Mouse (Mus musculus) skeletal muscle tissue, adult 2 months (tissue): Measurements from ENCODE around the gene Lck.
A peak's percentile ranks its signal among the peaks of the same experiment; 100 is the strongest.

Experiments used
- DNase-seq: peaks from one replicate; pipeline ENCODE4 v3.0.0-alpha.2; 2012; ENCODE audit warnings: low read depth, low spot score

Lck gene

DNA sequence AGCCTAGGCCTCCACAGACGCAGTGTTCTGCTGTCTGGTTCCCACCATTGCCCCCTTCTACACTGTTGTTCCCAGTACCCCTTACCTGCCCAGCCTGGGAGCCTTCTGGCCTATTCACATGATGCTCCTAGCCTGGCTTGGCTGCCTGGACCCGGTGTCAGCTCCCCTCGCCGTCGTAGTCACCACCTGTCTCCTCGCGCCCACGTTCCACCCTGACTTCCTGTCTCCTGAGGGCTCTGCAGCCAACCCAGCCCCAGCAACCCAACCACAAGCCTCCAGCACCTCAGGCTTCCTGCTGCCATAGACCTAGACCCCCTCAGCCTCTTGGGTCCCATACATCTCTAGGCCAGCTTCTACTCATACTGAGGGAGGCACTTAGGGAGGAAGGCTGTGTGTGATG, at the start of gene Lck:
Lck (minus strand) TSS at position 212 of the 400 bp plus-strand sequence.
- DNase-seq: no peak

DNA sequence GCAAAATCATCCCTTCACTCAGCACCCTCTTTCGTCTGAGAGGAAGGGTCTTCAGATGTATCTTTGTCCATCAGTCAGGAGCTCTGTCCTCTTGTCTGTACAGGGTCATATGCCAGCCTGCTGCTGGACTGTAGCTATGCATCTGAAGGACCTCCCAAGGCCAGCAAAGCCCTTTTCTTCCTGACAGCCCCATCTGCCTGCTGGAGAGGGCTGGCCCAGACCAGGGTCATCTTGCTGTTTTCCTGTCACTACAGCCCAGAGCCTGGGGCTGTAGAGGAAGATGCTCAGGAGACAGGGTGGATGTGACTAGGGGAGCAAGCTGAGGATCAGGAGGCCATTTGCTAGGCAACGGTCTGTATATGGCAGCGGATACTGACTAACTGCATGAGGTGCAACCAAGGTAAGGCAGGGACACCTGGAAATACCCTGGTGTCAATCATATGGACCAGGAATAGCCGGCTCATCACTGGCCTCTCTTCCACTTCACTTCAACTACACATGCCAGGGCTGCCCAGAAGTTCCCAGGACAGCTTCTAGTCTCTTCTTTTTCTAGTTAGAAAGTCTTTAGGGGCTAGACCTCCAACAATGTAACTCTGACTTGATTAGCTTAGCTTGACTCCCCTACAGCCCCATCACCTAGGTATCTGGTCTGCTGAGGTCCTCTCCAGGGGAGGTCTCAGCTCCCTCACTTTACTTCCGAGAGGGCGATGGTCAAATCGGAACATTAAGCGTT, 49.5 kb upstream of the Lck start:
- DNase-seq: no peak

DNA sequence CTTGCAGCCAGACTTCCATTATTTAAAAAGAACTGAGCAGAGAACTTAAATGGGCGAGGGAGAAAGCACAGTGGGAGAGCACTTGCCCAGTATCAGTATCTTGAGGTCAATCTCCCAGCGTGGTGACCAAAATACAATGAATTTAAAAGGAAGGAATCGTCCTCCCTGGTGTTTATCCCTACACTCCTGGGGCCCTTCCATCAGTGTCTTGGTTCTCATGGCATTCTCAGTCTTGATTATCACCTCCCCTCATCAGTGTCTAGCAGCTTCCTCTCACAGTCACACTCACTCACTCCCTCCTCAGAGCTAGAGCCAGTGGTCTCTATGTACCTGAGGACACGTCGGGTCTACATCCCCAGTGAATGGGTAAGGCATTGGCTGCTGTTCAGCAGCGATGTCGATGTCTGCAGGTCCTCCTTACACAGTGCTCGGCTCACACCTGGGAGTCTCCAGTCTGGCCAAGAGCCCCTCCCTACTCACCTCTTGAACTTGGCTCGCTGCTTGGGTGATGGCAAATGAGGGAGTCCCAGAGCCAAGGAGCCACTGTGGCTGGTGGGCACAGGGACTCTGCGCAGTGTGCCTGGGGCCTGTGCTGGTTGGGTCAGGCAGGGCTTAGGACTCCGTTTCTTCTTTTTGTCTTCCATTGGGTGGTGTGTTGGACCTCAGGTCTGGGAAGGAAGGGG, 48.8 kb upstream of the Lck start:
- no peak for DNase-seq

DNA sequence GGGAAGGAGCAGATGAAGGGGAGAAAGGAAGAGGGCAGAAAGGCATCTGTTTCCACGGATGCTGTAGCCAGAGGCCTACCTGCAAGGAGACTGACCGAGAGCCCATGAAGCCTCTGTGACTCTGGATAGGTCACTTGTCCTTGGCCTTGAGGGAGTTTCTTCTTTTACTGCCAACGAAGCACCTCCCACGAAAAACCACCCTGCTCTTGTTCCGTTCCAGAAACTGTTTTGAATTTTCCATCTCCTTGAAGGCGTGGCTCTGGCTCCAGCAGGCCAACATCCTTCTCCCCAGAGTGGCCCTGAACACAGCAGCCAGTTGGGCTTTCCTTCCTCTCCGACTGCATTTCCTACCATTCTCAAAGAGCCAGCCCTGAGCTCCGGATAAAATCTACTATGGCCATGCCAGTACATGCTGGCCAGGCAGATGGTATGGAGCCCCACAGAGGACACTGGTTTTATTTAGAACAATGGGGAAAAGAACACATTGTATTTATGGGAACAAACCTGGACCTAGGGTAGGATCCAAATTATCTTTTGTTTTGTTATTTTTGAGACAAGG, 47.9 kb upstream of the Lck start:
- peak; percentile 82 for DNase-seq

DNA sequence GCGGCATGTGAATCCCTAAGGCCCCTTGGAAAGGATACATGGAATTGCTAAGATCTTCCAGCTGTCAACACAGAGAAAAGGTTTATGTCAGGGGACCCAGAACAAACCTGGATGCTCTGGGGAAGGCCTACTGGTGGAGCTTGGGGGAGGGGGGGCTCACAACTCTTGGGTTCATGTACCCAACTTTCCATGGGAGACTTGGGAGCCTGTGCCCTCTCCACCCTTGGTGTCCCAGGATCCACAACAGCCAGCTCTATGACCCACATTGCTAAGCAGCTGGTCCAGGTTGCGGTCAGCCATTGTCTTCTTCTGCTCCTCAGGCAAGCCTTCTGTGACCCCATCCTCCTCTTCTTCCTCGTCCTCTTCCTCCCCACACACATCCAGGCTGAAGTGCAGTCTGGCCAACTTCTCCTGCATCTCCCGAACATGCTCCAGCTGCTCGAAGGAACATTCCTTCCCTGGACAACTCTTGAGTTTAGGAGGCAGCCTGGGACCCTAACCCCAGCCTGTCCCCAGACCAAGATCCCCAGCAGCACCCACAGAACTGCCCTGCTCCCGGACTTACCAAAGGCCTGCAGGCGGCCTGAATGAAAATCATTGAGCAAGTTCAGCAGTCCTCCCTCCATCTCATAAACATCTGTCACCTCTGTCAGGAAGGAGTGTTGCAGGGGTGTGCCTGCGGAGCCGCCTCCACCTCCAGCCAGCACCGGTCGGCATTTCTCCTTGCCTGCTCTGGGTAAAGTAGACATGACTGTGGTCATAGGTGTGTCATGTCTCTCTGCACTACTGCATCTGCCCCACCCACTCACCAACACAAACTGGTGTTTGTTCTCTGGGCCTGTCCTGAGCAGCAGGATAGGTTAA, 47.2 kb upstream of the Lck start:
- DNase-seq: no peak

DNA sequence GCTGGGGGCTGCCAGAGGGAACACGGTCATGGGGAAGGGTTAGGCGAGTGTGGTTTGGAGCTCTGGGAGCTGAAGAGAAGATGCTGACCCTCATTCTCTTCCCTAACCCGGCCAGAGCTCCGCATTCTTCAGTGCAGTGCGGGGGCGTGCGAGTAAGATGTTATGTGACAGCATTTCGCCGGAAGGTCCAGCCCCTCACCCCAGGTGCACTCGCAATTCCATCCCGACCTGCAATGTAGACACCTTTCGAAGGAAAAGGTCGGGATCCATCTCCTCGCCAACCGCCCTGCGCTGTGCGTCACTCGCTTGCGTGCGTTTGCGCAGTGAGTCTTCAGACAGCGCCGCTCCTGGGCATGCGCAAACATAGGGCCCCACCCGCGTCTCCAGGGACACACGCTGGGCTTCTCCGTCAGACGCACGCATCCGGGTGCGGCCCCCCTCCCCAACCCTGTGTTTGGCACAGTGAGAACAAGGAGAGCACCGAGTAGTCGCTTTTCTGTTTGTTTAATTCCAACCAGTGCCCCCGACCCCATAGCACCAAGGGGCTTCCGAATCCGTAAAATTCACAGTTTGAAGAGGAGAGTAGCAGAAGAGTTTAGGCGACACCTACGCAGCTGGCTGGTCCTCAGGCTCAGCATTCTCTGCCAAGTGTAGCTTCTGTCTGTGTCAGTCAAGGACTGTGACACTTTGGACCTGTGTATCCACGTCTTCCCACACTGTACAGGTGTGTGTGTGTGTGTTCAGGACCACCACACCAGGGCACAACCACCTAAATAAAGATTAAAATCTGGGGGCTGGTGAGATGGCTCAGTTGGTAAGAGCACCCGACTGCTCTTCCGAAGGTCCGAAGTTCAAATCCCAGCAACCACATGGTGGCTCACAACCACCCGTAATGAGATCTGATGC, 45.6 kb upstream of the Lck start, which contains the start of gene Iqcc:
Iqcc (minus strand) TSS at position 314 of the 906 bp plus-strand sequence.
- peak; percentile 97 for DNase-seq

DNA sequence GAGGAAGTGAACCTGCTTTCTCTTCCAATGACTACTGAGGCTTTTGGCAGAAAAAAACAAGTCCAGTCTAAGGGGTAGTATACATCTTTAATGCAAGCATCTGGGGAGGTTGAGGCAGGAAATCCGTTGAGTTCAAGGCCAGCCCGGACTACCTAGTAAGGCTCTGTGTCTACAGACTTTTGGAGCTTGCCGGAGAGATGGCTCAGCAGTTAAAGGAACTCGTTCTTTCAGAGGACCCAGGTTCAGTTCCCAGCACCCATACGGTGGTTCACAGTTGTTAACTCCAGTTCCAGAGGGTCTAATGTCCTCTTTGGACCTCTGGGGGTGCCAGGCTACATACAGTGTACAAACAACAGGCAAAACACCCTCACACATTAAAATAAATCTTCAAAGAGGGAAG, 44.6 kb upstream of the Lck start:
- DNase-seq: no peak

DNA sequence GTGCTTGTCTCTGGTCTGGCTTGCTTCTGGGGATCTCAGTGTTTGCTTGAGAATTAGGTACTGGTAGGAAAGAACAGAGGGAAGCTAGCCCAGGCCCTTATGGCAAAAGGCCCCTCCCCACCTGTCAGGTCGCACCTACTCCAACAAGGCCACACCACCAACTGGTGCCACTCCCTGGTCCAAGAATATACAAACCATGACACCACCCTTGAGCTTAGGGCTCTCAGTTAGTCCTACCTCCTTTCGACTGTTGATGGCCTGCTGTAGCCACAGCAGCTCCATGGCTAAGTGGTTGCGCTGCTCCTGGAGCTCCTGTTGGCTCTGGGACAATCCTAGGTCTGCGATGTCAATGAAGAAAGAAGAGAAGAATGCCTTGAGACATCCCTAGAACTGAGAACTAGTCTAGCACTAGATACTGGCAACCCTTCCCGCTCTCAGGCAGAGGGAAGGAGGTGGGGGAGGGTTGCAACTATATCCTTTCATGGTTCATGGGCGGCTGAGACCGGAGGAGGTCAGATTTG, 43.7 kb upstream of the Lck start:
- DNase-seq: no peak

DNA sequence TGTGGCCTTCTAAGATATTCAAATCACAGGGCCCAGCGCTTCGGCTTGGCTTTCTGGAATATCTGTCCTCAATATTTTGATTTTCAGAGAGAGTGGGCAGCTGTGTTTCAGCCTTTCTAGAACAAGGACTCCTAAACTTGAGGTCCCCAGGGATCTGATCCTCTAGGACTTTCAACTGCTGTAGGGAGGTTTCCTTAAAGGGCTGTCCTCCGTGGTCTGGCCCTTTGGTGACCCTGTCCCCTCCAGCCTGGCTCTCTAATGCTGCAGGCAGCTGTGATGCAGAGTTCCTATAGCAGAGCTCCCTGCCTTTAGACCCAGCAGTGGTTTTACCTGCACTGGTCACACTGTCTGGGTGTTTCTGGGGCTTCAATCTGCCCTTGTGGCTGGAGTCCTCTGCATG, 43.2 kb upstream of the Lck start:
- no peak for DNase-seq

DNA sequence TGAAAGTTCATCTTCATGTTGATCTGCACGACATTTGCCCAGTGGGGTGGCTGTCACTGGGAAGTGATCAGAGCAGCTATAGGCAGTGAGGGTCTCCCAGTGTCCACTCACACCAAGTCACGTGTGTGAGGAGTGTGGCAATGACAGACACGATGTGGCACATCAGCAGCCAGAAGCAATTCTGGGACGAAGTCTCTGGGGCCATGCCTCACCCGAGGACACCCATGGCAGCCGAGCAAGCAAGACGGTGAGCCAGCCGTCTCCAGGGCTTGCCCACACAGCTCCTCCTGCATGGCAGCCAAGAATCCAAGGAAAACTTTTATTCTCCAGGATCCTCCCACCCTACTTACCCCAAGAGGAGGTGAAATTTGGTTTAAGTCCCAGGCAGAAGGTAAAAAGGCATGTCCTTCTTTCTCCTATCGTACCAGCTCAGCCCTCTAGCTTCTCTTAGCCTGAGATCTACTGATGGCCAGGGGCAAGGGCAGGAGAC, 42.4 kb upstream of the Lck start:
- DNase-seq: no peak

DNA sequence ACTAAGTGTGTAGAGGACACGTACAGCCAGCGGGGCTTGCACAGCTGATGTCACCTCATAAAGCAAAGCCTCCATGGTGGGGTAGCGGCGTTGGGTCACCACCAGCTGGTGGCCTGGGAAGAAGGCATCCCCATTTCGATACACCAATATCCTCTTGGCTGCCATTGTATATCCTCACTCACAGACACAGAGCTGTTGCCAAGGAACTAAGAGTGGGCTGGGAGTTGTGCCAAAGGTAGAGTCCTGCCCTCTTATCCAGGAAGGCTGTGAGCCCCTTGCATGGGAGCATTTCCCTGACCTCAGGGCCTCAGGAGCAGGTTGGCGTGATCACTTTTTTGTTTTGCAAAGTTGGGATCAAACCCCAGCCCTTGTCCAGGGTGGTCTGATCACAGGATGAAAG, 40.7 kb upstream of the Lck start, which contains the start of gene Dcdc2b:
Dcdc2b (minus strand) TSS at position 165 of the 400 bp plus-strand sequence.
- no peak for DNase-seq

DNA sequence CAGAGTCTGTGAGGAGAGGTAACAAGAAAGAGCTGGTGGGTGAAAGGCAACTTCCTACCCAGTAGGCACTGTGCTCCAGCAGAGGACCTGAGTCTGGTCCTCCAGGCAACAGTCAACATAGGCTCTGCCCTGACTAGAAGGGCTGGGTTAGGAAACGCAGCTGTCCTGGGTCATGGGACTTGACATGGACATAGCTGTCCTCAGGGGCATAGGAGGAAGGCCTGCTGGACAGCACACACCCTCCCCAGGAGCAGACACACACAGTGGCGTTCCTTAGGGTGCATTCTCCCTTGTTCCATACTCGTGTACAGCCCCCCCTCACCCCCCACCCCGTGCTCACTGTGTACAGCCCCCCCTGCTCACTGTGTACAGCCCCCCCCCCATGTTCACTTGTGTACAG, 37.0 kb upstream of the Lck start:
- DNase-seq: no peak

DNA sequence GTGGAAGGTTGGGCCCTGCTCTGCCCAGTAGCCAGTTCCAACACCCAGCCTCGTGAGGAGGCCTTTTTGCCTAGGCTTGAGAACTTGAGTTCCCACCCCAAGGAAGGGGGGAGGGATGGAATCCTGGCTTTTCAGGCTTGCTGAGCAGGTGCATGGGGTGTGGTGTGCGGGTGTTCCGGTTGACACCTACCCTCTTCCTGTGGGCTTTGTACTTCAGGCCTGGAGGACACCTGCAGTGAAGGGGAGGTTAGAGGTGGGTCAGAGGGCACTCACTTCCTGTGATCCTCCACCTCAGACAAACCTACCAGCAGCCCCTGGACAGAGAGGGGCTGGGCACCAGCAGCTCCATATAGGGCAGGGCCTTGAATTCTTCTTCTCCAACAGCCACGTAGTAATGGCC, 36.6 kb upstream of the Lck start:
- DNase-seq: no peak

DNA sequence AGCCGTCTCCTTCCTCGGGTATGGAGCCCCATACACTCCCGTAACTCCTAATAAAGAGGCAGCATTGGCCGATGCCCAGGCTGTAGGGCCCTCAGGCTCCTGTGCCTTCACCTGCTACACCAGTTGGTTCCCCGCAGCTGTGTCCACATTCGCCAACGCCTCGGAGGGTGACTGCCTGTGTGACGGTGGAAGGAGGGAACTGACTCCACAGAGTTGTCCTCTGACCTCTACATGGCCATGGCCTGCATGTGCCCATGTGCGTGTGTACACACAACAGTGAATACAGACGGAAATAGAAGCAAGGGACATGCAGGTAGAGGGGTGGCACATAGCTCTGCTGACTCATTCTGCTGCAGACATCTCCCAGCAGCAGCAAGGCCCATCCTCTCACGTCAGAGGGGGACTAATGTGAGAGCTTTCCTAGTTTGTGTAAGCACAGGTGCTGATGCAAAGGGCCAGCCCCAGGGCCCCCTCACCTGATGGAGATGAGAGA, 35.7 kb upstream of the Lck start:
- DNase-seq: no peak

DNA sequence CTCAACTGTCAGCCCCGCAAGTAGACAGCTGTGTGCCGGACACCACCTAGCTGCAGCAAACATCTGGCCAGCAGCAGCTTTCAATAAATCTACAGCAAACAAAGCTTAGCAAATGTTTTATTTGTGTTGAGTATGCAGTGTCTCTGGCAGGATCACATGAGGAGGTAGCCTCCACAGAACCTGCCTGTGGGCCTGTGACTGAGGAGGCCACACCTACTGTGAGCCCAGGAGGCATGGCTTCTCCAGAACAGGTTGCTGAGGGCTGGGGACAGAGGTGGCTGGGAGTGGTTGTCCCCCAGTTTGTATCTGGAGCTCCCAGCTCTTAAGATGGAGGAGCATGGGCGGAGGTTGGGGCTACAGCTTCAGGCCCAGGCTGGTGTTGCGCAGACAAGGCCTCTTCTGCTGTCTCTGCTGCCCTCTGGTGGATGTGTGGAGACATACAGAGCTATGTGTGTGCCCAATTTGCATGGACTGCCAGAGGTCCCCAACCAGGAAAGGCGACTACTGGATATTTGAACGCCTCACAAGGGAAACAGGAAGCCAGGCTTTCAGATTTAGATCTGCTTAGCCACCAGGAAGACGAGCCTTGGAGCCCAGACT, 35.1 kb upstream of the Lck start:
- DNase-seq: peak; percentile 83

DNA sequence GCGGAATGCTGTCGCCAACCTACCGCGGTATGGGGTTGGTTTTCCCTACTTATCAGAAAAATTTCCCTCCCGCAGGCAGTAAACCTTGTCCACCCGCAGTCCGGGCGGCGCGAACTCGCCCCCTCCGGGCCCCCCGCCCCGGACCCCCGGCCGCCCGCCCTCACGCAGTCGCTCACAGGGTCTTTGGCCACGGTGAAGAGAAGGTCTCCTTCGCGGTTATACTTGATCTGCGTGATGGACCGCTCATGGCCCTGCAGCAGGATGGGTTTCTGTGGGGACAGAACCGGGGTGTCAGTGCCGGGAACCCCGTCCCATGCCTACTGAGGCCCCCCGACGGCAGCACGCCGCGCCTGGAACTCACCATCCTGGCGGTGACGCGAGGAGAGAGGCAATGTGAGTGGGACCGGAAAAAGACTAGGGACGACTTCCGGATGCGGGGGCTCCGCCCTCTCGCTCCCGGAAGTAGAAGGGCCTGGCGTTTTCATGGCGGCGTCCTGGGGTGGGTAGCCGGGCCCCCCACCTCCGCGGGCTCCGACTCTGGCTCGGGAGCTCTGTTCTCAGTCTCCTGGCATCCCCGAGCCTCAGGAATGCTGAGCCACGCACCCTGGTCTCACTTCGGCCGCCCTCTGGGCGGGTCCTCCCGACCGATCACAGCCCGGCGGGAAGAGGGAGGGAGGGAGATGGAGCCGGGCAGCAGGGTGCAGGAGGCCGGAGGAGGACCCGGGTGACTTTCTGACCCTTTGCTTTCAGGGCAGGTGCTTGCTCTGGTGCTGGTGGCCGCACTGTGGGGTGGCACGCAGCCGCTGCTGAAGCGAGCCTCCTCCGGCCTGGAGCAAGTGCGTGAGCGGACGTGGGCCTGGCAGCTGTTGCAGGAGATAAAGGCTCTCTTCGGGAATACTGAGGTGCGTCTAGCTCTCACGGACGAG, 27.1 kb upstream of the Lck start, which contains the start of the genes Eif3i and Tmem234:
Eif3i (minus strand) TSS at position 416 of the 926 bp plus-strand sequence.
Tmem234 (plus strand) TSS at position 436 of the 926 bp plus-strand sequence.
- DNase-seq: peak; percentile 67

DNA sequence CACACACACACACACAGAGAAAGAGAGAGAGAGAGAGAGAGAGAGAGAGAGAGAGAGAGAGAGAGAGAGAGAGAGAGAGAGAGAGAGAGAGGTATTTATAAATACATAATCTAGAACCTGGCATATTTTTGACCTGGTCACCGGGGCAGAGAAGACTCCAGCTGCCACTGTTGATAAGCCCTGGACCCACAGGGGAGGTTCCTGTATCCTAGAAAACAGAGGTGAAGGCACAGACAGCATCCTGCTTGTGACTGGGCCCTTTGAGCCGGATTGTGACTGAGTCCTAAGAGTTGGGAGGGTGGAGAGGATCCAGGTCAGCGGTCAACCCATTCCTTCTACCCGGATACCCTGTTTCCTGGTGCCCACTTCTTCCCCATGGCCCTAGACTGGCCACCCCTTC, 15.4 kb upstream of the Lck start:
- no peak for DNase-seq

DNA sequence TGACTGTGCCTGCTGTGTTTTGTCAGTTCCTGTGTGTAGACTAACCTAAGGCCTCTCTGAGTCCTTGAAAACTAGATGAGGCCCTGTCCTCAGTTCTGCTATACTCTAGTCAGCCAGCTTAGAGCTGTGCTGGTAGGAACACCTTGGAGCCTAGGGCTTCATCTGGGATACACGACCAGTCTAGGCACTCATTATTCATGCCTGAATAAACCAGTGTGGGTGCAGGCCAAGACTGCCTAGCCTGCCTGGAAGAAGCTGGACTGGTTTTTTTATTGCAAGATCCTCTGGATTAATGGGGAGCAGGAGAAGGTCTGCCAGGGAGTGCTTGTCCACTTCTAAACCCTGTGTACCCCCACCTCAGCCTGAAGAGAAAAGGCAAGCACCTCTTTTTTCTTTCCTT, 13.5 kb upstream of the Lck start:
- DNase-seq: no peak

DNA sequence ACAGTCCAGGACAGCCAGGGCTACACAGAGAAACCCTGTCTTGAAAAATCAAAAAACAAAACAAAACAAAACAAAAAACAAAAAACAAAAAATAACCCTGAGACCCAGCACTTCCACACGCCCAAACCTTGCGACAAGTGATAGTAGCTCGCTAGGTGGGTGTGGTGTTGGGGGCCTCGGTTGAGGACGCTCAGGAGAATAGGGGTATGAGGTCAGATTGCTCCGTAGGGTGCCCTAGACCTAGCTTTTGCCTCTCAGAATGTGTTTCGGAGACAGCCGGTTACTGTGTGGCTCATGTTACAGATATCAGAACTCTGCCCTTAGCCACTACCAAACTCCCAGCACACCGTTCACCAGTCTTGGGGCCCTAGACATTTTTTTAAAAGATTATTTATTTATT, 12.3 kb upstream of the Lck start:
- no peak for DNase-seq
